Mouse (Mus musculus) ovary, adult 18-20 months (tissue): ENCODE measurements around the gene Tmbim6.
"Not testable (repeated sequence)": the region's sequence is repeated elsewhere in the genome, so short reads cannot be mapped to it uniquely, and the experiment has no call there.

Experiments used
- DNase-seq: peaks from one replicate; pipeline ENCODE4 v3.0.0; 2022; ENCODE audit warnings: low spot score, mixed read lengths

Gene Tmbim6

GRCm38 (mm10) chr15:99417692-99418271, 25.1 kb downstream of the Tmbim6 start:
- no peak for DNase-seq

DNA sequence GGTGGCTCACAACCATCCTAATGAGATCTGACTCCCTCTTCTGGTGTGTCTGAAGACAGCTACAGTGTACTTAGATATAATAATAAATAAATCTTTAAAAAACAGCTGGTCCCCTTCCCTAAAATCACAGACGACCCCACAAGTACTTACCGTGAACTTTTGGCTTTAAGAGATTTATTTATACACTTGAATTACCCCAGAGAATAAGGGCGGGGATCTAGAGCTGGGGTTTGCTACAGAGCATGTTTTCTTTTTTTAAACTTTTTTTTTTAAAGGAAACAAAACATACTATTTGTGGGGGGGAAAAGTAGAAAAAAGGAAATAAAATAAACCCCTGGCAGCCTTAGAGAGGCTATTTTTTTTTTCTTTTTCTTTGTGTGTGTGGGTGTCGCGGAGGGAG, 27.4 kb downstream of the Tmbim6 start:
- no peak for DNase-seq

GRCm38 (mm10) chr15:99420521-99421014, 27.9 kb downstream of the Tmbim6 start:
- DNase-seq, result peak; percentile 66

DNA sequence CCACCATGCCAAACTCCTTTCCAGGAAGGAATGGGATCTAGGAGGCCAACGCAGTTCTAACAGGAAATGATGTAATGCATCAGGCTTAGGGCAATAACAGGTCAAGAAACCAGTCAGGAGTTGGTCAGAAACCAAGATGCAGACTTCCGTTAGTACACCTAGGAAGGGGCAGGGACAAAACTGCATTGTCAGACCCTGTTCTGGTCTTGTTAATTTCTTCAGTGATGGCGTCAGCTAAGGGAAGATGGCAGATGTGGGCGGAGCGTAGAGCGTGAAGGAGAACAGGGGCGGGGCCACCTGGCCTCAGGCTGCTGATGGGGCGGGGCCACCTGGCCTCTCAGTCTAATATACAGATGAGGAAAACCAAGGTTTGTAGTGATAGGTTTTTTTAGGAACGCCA, 28.5 kb downstream of the Tmbim6 start:
- no peak for DNase-seq

DNA sequence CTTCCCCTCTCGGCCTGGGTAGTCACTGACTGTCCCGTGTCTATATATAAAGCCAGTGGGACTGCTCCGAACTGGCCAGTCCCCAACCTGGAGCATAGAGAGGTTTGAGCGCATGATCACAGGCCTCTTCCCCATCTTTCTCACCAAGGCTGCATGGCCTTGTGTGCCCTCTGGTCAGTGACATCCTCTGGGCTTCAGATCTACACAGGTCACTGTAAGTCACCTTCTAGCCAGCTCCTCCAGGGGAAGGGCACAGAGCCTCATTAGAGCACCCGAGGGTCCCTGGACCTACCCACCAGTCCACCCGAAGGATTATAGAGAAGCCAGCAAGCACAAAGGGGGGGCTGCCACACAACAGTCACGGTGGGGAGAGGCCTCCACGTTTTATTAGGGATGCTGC, 29.0 kb downstream of the Tmbim6 start:
- DNase-seq, result no peak

GRCm38 (mm10) chr15:99422551-99422950, 29.9 kb downstream of the Tmbim6 start:
- DNase-seq, result no peak

- no peak for DNase-seq
Measured at GRCm38 (mm10) chr15:99423131-99423530, 30.4 kb downstream of the Tmbim6 start.

- DNase-seq, result no peak
Measured at GRCm38 (mm10) chr15:99423884-99424283, 31.2 kb downstream of the Tmbim6 start.

DNA sequence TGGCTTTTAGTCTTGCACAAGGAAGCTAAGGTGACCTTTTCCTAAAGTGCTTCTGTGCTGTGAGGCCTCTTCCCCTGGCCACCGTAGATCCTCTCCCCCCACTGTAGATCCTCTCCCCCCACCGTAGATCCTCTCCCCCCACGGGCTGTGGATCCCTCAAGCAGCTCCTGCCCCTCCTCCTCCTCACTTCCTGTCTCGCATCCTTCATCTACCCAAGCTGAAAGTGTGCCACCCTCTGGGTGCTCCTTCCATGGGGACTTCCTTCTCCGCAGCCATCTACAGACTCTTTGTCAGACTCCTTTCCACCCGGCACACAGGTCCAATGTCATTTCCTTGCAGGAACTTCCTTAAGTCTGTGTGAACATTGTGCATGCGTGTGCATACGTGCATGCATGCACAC, 37.7 kb downstream of the Tmbim6 start:
- DNase-seq, result no peak

DNA sequence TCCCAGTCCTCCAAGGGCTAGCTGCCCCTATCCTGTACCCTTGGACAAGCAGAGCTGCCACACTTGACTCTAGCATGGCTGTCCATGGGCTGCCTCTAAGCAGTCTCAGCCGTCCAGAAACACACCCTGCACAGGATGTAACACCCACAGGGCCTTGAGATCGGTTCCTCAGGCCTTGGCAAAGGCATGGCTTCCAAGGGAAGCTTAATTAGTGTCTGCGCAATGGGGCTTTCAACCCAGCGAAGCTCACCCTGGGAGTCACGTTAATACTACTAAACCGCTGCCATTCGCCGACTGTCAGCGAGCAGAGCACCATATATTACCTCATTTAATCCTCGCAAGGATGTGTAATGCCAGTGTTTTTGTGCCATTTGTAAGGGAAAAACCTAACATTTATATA, 38.4 kb downstream of the Tmbim6 start:
- no peak for DNase-seq

DNA sequence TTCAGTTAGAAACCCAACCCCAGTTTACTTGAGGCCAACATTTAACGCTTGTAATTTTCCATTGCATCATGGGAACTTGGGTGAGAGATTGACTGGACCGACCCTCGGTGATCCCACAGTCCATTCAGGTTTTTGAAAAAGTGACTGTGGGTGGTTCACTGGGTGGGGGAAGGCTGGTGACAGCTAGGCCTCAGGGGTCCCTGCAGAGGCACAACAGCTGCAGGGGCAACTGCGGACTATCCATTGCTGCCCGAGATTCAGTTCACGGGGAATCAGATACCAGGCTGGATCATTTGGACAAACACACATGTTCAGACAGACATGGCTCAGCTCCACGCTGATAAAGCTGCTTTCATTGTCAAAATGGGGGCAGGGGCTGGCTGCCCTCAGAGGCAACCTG, 38.8 kb downstream of the Tmbim6 start:
- no peak for DNase-seq

DNA sequence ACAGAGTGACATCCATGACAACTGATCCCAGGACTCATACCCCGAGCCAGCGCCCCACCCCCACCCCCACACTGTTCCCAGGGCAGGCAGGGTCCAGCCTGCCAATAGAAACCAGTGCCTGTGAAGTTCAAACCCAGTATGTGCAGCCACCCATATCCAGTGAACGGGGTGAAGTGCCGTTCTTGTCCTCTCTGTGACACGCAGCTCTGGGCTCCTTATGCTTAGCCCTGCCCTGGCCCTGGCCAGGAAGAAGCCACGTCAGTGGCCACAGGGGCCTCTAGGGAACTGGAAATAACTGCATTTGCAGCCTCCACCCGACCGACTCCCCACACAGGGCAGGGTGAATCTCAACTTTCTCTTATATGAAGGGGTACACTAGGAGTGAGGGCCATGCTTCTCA, 39.3 kb downstream of the Tmbim6 start:
- no peak for DNase-seq

DNA sequence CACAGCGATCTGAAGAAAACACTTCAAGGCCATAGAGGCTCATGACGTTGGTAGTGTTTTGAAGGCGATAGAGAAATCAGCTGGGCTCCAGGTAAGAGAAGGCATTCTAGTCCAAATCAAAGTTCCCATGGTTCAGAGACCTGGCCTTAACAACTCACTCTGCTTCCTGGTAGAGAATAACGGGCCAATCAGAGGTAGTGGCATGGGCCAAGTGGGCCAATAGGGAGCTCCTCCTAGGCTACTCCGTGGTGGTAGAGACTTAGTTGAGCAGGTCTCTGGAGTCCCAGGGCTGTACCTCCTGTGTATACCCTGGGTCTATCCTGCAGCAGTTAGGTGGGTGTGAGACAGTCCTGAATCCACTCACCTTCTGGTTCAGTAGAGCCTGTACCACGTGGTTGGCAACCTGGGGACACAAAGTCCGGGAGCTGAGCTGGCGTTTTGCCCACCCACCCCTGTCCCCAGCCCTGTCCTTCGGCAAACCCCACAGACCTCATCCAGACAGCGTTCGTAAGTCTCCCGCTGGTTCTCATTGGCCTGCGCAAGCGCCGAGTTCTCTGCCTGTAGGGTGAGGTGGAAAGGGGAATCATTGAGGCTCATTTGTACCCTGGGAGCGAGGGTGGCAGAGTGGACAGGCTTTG, 40.5 kb downstream of the Tmbim6 start:
- DNase-seq, result no peak

DNA sequence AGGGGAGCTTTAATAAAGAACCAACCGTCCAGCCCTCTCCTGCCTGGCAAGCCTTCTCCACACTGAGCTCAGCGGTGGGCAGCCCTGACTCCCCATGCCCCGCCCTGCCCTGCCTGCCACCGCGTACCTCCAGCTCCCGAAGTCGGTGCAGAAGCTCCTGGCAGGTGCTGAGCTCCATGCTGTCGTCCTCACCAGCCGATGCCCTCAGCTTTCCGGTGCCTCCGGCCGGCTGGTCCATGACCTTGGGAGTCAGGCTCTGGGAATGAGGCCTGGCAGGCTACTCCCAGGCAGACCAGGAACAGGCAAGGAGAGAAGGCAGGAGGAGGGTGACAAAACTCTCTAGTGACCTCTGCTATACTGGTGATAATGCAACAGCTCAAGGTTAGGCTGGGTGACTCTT, 41.2 kb downstream of the Tmbim6 start:
- peak; percentile 61 for DNase-seq

- DNase-seq, result no peak
Measured at GRCm38 (mm10) chr15:99438966-99439698, 46.5 kb downstream of the Tmbim6 start.

DNA sequence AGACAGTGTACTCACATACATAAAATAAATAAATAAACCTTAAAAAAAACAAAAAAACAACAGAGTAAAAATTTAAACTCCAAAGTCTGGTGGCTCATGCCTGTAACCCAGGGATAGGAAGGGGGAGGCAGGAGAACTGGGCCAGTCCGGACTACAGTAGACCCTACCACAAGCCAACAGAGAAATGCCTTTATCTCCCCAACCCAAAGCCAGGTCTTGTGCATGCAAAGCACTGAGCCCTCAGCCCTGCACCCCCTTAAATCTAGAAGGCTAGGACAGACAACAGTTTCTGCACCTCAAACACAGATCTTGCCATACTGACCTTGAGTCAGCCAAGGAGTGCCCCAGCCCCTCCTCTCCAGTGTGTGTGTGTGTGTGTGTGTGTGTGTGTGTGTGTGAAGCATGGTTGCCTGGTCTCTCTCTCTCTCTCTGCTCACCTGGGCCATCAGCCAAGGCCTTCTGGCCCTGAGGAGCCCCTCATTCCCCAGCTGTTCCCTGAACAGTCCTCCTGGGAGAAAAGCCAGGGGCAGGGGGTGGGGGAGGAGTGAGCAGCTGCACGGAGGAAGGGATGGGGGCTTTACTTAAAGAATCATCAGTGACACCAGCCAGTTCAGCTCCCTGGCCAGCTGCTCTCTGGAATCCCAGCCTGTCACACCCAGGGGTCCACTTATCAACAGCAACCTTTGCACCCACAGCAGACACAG, 47.6 kb downstream of the Tmbim6 start:
- peak; percentile 55 for DNase-seq

GRCm38 (mm10) chr15:99440816-99441457, 48.3 kb downstream of the Tmbim6 start:
- no peak for DNase-seq

DNA sequence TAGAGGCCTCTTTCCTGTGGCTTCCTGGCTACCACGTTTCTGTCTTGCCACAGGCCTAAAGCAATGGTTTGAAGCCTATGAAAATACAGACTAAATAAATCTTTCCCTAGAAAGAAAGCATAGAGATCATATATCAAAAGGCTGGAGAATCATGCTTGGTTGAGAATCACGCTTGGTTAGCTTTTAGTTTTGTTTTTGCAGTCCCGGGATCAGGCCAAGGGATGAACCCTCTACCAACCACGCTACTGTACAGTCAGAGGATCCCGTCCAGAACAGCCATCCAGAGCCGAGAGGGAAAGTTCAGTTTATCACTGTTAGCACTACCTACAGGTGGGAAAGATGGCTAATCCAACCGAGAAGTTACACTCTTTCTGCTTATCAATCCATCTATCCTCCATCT, 49.7 kb downstream of the Tmbim6 start:
- no peak for DNase-seq

- no peak for DNase-seq
Measured at GRCm38 (mm10) chr15:99445567-99445966, 52.9 kb downstream of the Tmbim6 start.

GRCm38 (mm10) chr15:99446136-99446535, 53.5 kb downstream of the Tmbim6 start:
- DNase-seq, result not testable (repeated sequence)

DNA sequence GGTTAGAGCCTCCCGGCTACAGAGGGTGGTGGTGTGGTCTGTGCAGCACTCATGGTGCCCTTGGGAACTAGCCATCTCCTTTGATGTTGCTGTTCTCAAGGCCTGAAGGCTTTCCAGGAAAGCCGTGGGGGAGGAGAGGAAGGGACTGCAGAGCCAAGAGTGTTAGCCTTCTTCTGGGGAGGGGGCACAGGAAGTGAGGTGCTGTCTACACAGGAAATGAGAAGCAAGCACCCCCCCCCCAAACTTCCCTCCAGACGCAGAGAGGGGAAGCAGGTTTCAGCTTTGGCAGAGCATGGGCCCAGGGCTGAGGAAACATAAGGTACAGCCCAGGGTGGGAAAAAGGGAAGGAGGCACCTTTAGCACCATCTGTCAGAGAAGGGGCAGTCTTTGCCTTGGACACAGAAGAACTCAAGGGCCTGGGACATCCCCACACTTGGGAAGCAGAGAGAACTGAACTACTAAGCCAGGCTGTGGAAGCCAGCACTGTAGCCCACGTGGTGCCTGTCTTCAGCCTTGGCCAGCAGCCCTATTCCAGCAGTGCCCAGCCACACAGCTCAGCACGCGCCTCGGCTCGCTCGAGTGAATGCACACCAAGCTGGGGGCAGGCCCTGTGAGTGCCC, 56.6 kb downstream of the Tmbim6 start:
- peak; percentile 84 for DNase-seq
